Mouse (Mus musculus): ENCODE measurements around the gene Slc6a4. TPM values are rescaled to one million over a fixed set of nuclear protein-coding genes. Genes with fewer than 3 reads are reported as not detected.

Gene Slc6a4
- polyA plus RNA-seq, 1 experiment from 2014 or later = 2.0 TPM

DNA sequence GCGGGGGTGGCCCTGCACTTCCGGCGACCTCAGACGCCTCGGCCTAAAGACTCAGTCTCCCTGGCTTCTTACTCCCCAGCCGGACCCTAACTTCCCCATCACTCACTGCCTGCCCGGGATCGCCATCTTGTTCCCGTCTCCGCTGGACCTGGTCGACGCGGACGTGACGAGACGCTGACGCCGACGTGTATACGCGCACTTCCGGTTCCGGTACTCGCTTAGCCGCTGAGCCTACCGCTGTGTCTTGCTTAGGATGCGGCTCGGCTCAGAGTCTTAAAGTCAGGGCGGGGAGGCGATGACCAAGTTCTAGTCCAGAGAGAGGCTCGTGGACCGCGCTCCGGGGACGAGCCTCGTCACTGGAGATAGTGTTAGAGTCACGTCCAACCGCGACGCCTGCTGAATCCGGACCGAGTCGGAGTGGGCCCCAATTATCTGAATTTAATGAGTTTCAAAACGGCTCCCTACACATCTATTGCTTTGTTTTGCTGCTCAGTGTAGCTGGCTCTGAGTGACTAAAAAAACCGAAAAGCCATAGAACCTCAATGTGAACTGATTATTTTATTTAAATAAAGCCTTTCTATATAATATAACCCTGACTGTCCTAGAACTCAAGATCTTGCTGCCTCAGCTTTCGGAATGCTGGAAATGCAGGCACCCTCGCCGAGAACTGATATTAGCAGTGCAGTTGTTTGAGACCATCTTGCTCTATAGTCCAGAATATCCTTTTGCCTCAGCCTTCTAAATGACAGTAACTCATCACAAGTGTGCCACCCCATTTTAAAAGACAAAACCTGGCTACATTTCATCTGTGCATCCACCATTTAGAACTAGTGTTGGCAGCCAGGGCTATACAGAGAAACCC lies 80.1 kb downstream of the Slc6a4 start, which contains the start of gene Nsrp1:
TSS of gene Nsrp1 (minus strand) at position 163 of the 862 bp plus-strand sequence.
- WGBS = 5% methylated on average over 48 of the region's 48 CpGs
- Histone ChIP-seq H3K4me3 (ENCODE audit: low read depth, low read length) (peak within 1 kb of the TSS; percentile 91), H3K9ac (ENCODE audit: low read depth, low read length) (peak within 1 kb of the TSS; percentile 87), H3K27ac (ENCODE audit: low read depth, low read length) (peak within 1 kb of the TSS; percentile 75), H3K9me3 (ENCODE audit: control insufficient read depth, low read length) (no peaks in the 10 kb centered on the region), H3K36me3 (ENCODE audit: control insufficient read depth, insufficient read depth, low read length) (0 out of 2 replicates have a peak, but pooled peaks cover 4% of the 10 kb centered on the region), H3K4me1 (replicated peaks; ENCODE audit: control insufficient read depth, insufficient read depth, low read length) (no peaks in the 10 kb centered on the region), H3K27me3 (ENCODE audit: control insufficient read depth, insufficient read depth, low read length) (no peaks in the 10 kb centered on the region), H3K4me2 (replicated peaks; ENCODE audit: low read depth, low read length) (peak within 1 kb of the TSS; percentile 85)
- DNase-seq (ENCODE audit: low spot score) (peak; percentile 96), ATAC-seq (ENCODE audit: low FRiP score) (peak; percentile 97)

DNA sequence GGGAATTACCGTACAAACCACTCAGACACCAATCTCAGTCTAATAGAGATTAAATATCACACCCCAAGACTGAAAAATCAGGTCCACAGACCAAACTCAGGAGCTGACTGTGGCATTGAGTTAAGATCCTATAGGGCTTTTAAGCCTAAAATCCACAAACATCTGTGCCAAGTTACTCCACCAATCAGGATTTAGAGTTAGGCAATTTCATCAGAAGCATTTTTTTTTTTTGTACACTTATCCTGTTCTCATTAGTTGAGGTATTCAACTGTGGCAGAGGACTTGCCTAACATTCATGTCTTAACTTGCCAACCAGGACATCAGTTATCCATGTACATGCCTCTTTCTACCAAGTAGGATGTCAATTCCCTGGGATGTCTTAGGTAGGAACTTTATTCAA lies 81.0 kb downstream of the Slc6a4 start:
- Histone ChIP-seq H3K4me2 (replicated peaks; ENCODE audit: low read depth, low read length) (no peak overlapping the region), H3K9ac (ENCODE audit: low read depth, low read length) (no peak overlapping the region), H3K4me3 (ENCODE audit: low read depth, low read length) (no peak overlapping the region), H3K27me3 (ENCODE audit: control insufficient read depth, insufficient read depth, low read length) (no peaks in the 10 kb centered on the region), H3K36me3 (ENCODE audit: control insufficient read depth, insufficient read depth, low read length) (no peaks in the 10 kb centered on the region), H3K9me3 (ENCODE audit: control insufficient read depth, low read length) (no peaks in the 10 kb centered on the region), H3K27ac (ENCODE audit: low read depth, low read length) (no peak overlapping the region), H3K4me1 (replicated peaks; ENCODE audit: control insufficient read depth, insufficient read depth, low read length) (no peaks in the 10 kb centered on the region)
- WGBS = 92% methylated on average over 1 of the region's 1 CpGs
- ATAC-seq (ENCODE audit: low FRiP score) (no peak), DNase-seq (ENCODE audit: low spot score) (no peak)

MicroRNA genes within 50 kb of the gene (microRNA counts, 519-probe panel; counts per million panel counts)
- 4,735 counts per million, percentile 59 among the panel's probes with 10 or more counts for microRNA mmu-miR-423-3p
- 4,626 counts per million, percentile 53 among the panel's probes with 10 or more counts for microRNA mmu-miR-423-5p

Other genes starting within 250 kb of the Slc6a4 start
- 28.3 and 28.4 TPM in 2 replicates for gene Gosr1, start 235.0 kb upstream of the Slc6a4 start, polyA plus RNA-seq (2014; fragmentation: Nextera tagmentation; extraction: Ambion mirVana)
- 15.4 and 16.0 TPM in 2 replicates for gene Cpd, start 151.6 kb upstream of the Slc6a4 start, polyA plus RNA-seq (2014; fragmentation: Nextera tagmentation; extraction: Ambion mirVana)
- 0.17 TPM in 1 of 2 replicates, not detected in the other for gene Tmigd1, start 96.4 kb upstream of the Slc6a4 start, polyA plus RNA-seq (2014; fragmentation: Nextera tagmentation; extraction: Ambion mirVana)
- 164 and 193 TPM in 2 replicates for gene Blmh, start 73.8 kb upstream of the Slc6a4 start, polyA plus RNA-seq (2014; fragmentation: Nextera tagmentation; extraction: Ambion mirVana)
- 57.0 and 67.4 TPM in 2 replicates for gene Nsrp1, start 79.8 kb downstream of the Slc6a4 start, polyA plus RNA-seq (2014; fragmentation: Nextera tagmentation; extraction: Ambion mirVana)
- 0.05 and 0.20 TPM in 2 replicates for gene Efcab5, start 190.4 kb downstream of the Slc6a4 start, polyA plus RNA-seq (2014; fragmentation: Nextera tagmentation; extraction: Ambion mirVana)
- gene Ssh2, start 217.7 kb downstream of the Slc6a4 start, polyA plus RNA-seq (2014; fragmentation: Nextera tagmentation; extraction: Ambion mirVana) = 13.8 and 17.4 TPM in 2 replicates